Mouse (Mus musculus): Measurements from ENCODE around the gene Plxna3.
"Not testable (repeated sequence)": the region's sequence is repeated elsewhere in the genome, so short reads cannot be mapped to it uniquely, and the experiment has no call there.

The Plxna3 gene

DNA sequence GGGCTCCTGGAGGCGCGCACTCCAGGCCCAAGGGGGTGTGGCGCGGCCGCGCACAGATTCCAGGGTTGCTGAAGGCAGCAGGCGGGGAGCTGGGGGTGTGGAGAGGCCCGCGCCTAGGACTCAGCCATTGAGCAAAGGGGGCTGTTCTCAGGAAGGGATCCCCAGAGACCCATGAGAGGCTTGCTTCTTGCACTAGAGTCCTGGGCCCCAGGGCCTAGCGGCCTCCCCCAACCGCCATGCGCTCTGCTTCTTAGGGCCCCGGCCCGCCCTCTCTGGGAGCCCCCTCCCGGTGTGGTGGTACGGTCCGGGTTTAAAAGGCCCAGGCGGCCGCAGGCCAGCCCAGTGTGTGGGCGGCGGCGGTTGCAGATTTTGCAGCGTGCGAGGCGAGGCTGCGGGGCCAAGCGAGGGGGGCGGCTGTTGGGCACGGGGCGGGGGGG, at the start of gene Plxna3:
Gene Plxna3 (plus strand): TSS at position 342 of the 437 bp plus-strand sequence.
- DNase-seq = peak; percentile 67

DNA sequence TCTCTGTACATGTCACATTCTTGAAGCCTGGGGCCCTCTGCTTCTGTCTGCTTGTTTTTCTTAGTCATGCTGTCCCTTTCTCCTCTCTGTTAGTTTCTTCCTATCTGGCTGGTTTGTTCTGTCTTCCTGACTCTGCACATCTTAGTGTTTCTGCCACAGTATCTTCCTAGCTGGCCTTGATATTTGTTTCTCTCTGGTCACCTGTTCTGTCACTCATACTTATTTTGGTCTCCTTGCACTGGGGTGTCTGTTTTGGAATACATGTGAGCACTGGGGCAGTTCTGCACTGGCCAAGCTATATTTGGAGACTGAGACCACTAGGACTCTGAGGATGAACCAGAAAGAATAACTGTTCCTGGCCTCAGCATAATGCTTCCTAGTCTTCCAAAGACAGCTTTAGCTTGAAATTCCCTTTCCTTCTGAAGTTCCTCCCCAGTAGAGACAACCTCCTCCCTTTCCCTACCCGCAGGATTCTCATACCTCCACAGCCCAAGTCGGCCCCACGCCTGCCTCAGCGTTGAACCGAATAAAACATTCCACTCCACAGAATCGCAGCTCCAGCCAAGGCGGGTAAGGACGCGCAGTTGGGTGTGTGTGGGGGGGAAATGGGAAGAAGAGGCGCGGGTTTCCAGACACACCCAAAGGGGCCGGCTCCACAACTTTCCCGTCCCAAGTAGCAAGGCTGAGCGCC, 47.7 kb upstream of the Plxna3 start:
- DNase-seq = no peak

GRCm38 (mm10) chrX:74281732-74282394, 47.0 kb upstream of the Plxna3 start, which contains the start of the genes Taz and Dnase1l1:
Taz (plus strand) TSS chrX:74281912.
Dnase1l1 (minus strand) TSS chrX:74282337.
- peak; percentile 80 for DNase-seq

GRCm38 (mm10) chrX:74282395-74283091, 46.3 kb upstream of the Plxna3 start:
- peak; percentile 86 for DNase-seq

DNA sequence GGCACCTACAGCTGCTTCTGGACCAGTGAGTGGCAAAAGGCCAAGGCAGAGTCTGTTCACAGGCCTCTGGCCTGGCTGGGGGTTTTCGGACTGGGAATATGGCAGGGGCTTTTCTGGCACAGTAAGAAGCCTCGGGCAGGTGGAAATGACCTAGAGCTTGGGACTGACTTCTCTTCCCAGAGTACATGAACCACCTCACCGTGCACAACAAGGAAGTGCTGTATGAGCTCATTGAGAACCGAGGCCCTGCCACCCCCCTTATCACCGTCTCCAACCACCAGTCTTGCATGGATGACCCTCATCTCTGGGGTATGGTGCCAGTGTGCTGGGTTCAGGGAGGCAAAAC, 45.8 kb upstream of the Plxna3 start:
- no peak for DNase-seq

- no peak for DNase-seq
Observed at GRCm38 (mm10) chrX:74293431-74293830, 35.4 kb upstream of the Plxna3 start.

GRCm38 (mm10) chrX:74296538-74297448, 32.1 kb upstream of the Plxna3 start, which contains the start of gene Atp6ap1:
Atp6ap1 (plus strand) TSS chrX:74297097.
- DNase-seq = peak; percentile 94

GRCm38 (mm10) chrX:74298348-74298747, 30.5 kb upstream of the Plxna3 start:
- no peak for DNase-seq

GRCm38 (mm10) chrX:74299721-74300120, 29.1 kb upstream of the Plxna3 start:
- no peak for DNase-seq

- DNase-seq = peak; percentile 74
Observed at GRCm38 (mm10) chrX:74304867-74305700, 23.8 kb upstream of the Plxna3 start, which contains the start of gene Gdi1. Gdi1 (plus strand) TSS chrX:74304998.

- DNase-seq = peak; percentile 86
Observed at GRCm38 (mm10) chrX:74312540-74313464, 16.1 kb upstream of the Plxna3 start, which contains the start of gene Fam50a. Fam50a (plus strand) TSS chrX:74313033.

DNA sequence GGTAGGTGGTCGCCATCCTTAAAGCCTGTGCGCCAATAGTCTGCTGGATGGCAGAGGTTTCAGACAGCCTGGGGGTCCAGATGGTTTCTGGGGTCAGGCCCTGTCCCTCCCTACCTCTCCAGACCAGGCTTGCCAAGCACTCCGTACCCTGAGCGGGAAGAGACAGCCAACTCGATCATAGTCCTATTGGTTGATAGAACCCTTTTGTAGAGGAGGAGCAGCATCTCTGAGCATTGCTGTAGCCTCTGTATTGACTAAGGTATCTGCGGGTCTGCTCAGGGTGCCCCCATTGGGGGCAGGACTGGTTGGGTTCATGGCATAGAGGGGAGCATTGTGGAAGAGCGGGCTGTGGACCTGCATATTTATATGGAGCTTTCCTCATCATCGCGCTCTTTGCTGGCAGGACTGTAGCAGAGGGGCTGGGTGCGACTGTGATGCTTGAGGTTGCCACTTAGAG, 377 bp downstream of the Plxna3 start:
- DNase-seq = no peak

- no peak for DNase-seq
Observed at GRCm38 (mm10) chrX:74330166-74330930, 1.5 kb downstream of the Plxna3 start.

- DNase-seq = no peak
Observed at GRCm38 (mm10) chrX:74352645-74353466, 24.0 kb downstream of the Plxna3 start.

GRCm38 (mm10) chrX:74353467-74353770, 24.6 kb downstream of the Plxna3 start, which contains the start of gene Lage3:
Lage3 (minus strand) TSS chrX:74353618.
- peak; percentile 78 for DNase-seq

GRCm38 (mm10) chrX:74357069-74357468, 28.2 kb downstream of the Plxna3 start:
- DNase-seq = not testable (repeated sequence)

DNA sequence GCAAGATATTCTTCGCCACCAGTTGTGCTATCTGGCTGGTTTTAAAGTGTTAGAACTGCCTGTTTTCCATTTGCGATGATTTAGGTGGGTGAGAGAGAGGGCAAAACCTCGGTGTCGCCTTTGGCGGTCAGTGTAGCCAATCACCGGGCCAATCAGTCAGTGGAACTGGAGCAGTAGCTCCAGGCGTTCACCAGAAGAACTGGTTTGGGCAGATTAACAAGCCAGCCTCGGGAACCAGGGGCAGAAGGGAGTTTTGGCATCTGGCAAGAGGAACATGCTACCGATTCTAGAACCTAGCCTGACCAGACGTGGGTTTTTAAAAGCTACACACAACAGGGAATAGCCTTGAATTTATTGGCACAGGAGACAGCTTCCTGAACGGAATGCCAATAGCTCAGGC, 30.3 kb downstream of the Plxna3 start:
- peak; percentile 2 for DNase-seq

DNA sequence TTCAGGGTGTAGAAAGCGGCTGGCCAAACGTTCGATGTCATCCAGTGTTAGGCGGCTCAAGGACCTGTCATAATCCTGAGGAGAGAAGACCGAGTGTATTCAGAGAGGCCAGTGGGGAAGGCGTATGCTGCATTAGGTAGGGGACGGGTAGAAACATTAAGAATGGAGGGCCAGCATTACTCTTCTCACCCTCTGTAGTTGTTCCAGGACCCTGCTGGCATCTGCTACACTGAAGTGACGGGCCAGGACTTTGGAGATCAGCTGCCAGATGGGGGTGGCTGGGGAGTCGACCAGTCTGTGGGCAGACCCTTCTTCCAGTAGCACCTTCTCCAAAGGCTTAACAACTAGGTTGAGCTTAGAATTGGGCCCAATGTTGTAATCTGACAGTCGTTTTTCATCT, 38.6 kb downstream of the Plxna3 start:
- DNase-seq = no peak

Data from lung, postnatal 14 days (tissue).